Mouse (Mus musculus) G1E (cell line): ENCODE data around the gene Apoa2.

Source experiments
- CTCF ChIP-seq: IDR thresholded peaks from 2 replicates; pipeline ENCODE4 v1.5.1; 2012; ENCODE audit warnings: low read depth, low read length, inconsistent platforms, mixed read lengths
- TAL1 ChIP-seq: conservative IDR thresholded peaks from 2 replicates; pipeline ENCODE4 v1.6.1; 2012; ENCODE audit warnings: low read depth, low read length, inconsistent platforms, mixed read lengths

DNA sequence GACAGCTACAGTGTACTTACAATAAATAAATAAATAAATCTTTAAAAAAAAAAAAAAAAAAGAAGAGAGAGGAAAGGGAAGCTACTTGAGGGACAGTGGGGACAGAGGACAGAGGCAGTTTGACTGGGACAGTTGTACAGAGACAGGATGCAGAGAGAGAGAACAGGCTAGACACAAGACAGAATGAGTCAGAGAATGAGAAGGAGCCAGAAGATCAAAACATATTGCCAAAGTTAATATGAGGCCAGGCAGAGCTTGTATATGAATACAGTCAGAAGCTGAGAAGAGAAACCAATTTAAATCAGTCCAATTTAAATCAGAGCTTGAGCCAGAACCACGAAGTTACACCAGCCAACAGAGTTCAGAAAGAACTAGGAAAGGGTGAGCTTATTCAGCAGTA is 43.5 kb downstream of the Apoa2 start:
- no peak for TF ChIP-seq TAL1
- no peak for TF ChIP-seq CTCF
